Mouse (Mus musculus): Measurements from ENCODE around the gene Kif18a.

DNA sequence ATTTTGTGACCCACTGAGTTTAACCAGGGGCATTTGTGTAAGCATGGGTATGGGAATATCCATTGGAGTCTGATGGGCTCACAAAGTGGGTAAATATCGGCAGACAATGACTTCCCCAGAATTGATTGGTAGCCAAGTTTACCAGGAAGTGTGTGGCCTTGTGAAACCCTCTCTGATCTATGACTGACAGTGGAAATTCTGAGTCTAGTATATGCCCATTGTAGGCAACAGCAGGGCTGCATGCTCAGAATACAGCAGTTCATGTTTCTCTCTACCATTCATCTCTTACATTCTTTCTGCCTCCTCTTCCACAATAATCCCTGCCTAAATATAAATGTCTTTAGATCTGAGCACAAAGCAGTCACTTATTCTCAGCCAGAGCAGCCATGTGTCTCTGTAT, 103.5 kb downstream of the Kif18a start:
- TF ChIP-seq CTCF (IDR thresholded peaks at IDR 0.05; ENCODE audit: extremely low read depth, insufficient read depth, insufficient read length, insufficient replicate concordance) (no peak), POLR2A (IDR thresholded peaks at IDR 0.05; ENCODE audit: low read depth, low read length) (no peak)
